Mouse (Mus musculus) lung, adult 18-20 months (tissue): Measurements from ENCODE around the gene Lrrc9.

Experiments used
- DNase-seq, 2 experiments: peaks; one replicate each; pipeline ENCODE4 v3.0.0; 2022; ENCODE audit warnings: mixed read lengths in 2 of 2

The Lrrc9 gene

GRCm38 (mm10) chr12:72441839-72442576, at the start of gene Lrrc9:
Gene Lrrc9, plus strand, starts transcription at chr12:72441866.
- peak; percentile 60 to 62 for DNase-seq

GRCm38 (mm10) chr12:72393046-72393805, 48.4 kb upstream of the Lrrc9 start:
- no peak for DNase-seq

GRCm38 (mm10) chr12:72405031-72405430, 36.6 kb upstream of the Lrrc9 start:
- DNase-seq = no peak

- no peak for DNase-seq
These were observed 34.5 kb upstream of the Lrrc9 start for GRCm38 (mm10) chr12:72407146-72407545.

- DNase-seq = no peak
These were observed 34.0 kb upstream of the Lrrc9 start for GRCm38 (mm10) chr12:72407721-72408110.

GRCm38 (mm10) chr12:72408111-72408891, 33.4 kb upstream of the Lrrc9 start:
- peak; percentile 47 to 54 for DNase-seq

- no peak for DNase-seq
These were observed 32.7 kb upstream of the Lrrc9 start, which contains the start of gene Rtn1 for GRCm38 (mm10) chr12:72408954-72409353. Gene Rtn1, minus strand, starts transcription at chr12:72409054.

- no peak for DNase-seq
These were observed 23.9 kb upstream of the Lrrc9 start for GRCm38 (mm10) chr12:72417762-72418161.

- no peak for DNase-seq
These were observed 19.0 kb upstream of the Lrrc9 start for GRCm38 (mm10) chr12:72422681-72423080.

GRCm38 (mm10) chr12:72427722-72428126, 13.9 kb upstream of the Lrrc9 start:
- DNase-seq = peak; percentile 47 to 60

- no peak for DNase-seq
These were observed 9.5 kb upstream of the Lrrc9 start for GRCm38 (mm10) chr12:72432209-72432608.

GRCm38 (mm10) chr12:72433241-72433865, 8.3 kb upstream of the Lrrc9 start:
- peak in 1 of 2 experiments; percentile 30 for DNase-seq

- no peak for DNase-seq
These were observed 3.9 kb upstream of the Lrrc9 start for GRCm38 (mm10) chr12:72437676-72438341.

GRCm38 (mm10) chr12:72438961-72439480, 2.6 kb upstream of the Lrrc9 start:
- no peak for DNase-seq

- no peak for DNase-seq
These were observed 12.3 kb downstream of the Lrrc9 start for GRCm38 (mm10) chr12:72453941-72454340.

GRCm38 (mm10) chr12:72461191-72461893, 19.7 kb downstream of the Lrrc9 start:
- no peak for DNase-seq

- DNase-seq = peak; percentile 21 to 57
These were observed 20.3 kb downstream of the Lrrc9 start for GRCm38 (mm10) chr12:72461894-72462530.

GRCm38 (mm10) chr12:72465826-72466501, 24.3 kb downstream of the Lrrc9 start:
- no peak for DNase-seq

- DNase-seq = no peak
These were observed 25.6 kb downstream of the Lrrc9 start for GRCm38 (mm10) chr12:72467269-72467668.

GRCm38 (mm10) chr12:72467789-72468188, 26.1 kb downstream of the Lrrc9 start:
- no peak for DNase-seq
